Mouse (Mus musculus): ENCODE measurements around the gene Gast.

DNA sequence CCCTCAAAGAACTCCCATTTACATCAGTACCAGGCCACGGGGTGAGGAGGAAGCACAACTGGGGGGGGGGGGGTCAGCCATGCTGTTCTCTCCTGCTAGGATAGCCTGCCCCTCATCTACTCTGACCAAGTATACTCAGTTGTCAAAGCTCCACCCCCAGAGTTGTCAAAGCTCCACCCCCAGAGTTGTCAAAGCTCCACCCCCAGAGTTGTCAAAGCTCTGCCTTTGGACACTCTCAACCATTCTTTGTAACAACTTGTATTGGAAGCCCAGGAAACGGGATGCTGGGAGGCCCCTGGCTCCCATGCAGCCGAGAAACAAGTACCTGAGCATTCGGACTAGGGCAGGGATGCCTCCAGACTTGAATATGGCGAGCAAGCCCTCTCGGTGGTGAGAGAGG is 48.5 kb downstream of the Gast start:
- no peak for TF ChIP-seq CTCF (IDR thresholded peaks at IDR 0.05; ENCODE audit: control insufficient read depth, insufficient read depth, insufficient replicate concordance, low read depth, low read length)
- no peak for TF ChIP-seq POLR2A (IDR thresholded peaks at IDR 0.05; ENCODE audit: control insufficient read depth, low read depth, low read length)

All from testis, adult 2 months (tissue).